Mouse (Mus musculus) midbrain, postnatal 0 days (tissue): ENCODE measurements around the gene Agbl1. TPM values are rescaled to one million over a fixed set of nuclear protein-coding genes. Genes with fewer than 3 reads are reported as not detected.

ENCODE experiments used
- ATAC-seq: fragments of 200-750 bp; cut with Nextera tagmentation; 2 replicates; pipeline ENCODE4 v1.8.0; 2017; ENCODE audit warnings: moderate number of reproducible peaks, mild to moderate bottlenecking, moderate TSS enrichment, moderate library complexity; ENCODE audit not compliant: low FRiP score
- DNase-seq: peaks from one replicate; pipeline ENCODE4 v3.0.0-alpha.2; 2015; ENCODE audit warnings: low spot score
- H3K27ac ChIP-seq: fragments of 300-500 bp; sonication (generic); 2 replicates; pipeline ENCODE4 v1.5.1; 2014; ENCODE audit warnings: low read depth, mild to moderate bottlenecking, low read length, mixed read lengths
- H3K27me3 ChIP-seq: fragments of 300-500 bp; sonication (generic); 2 replicates; pipeline ENCODE4 v1.6.1; 2014; ENCODE audit warnings: low read length, control low read depth, mixed read lengths; ENCODE audit not compliant: insufficient read depth
- H3K36me3 ChIP-seq: fragments of 300-500 bp; sonication (generic); 2 replicates; pipeline ENCODE4 v1.6.1; 2014; ENCODE audit warnings: low read length, control low read depth, mixed read lengths; ENCODE audit not compliant: insufficient read depth
- H3K4me1 ChIP-seq: fragments of 300-500 bp; sonication (generic); 2 replicates; pipeline ENCODE4 v1.6.1; 2014; ENCODE audit warnings: mild to moderate bottlenecking, control low read depth, antibody characterized with exemption, low read length, mixed read lengths; ENCODE audit not compliant: insufficient read depth
- H3K4me2 ChIP-seq: fragments of 300-500 bp; sonication (generic); 2 replicates; pipeline ENCODE4 v1.6.1; 2014; ENCODE audit warnings: low read depth, mild to moderate bottlenecking, low read length, mixed read lengths; ENCODE audit not compliant: poor library complexity, severe bottlenecking
- H3K4me3 ChIP-seq: fragments of 300-500 bp; sonication (generic); 2 replicates; pipeline ENCODE4 v1.5.1; 2014; ENCODE audit warnings: low read depth, mild to moderate bottlenecking, low read length, moderate library complexity
- H3K9ac ChIP-seq: fragments of 300-500 bp; sonication (generic); replicated peaks from 2 replicates; pipeline ENCODE4 v1.6.1; 2014; ENCODE audit warnings: mild to moderate bottlenecking, low read length, moderate library complexity, mixed read lengths; ENCODE audit not compliant: poor library complexity, severe bottlenecking
- H3K9me3 ChIP-seq: fragments of 300-500 bp; sonication (generic); 2 replicates; pipeline ENCODE4 v1.6.1; 2016; ENCODE audit warnings: low read length, control low read depth
- CTCF ChIP-seq: IDR thresholded peaks from 2 replicates; pipeline ENCODE4 v1.5.1; 2016; ENCODE audit warnings: antibody characterized with exemption, mild to moderate bottlenecking
- WGBS: fragments of 180-500 bp; shearing (Covaris S2); extraction: QIAGEN DNeasy Blood & Tissue Kit; methylation state at CpG from one replicate; pipeline ENCODE4 v1.1.7; 2014; 5-methylcytosine and 5-hydroxymethylcytosine counted together
- polyA plus RNA-seq: library from polyadenylated mRNA; unstranded; fragments of >200 nt; fragmentation: Nextera tagmentation; extraction: Ambion mirVana; gene quantifications from 2 replicates; pipeline ENCODE4 v1.2.1, GENCODE M21; 2015
- total RNA-seq: library from RNA; depleted of rRNA; stranded (reverse); fragments of >200 nt; gene quantifications from 2 replicates; pipeline ENCODE4 v1.2.3, GENCODE M21; 2014

Agbl1 gene
- total and polyA plus RNA-seq, 2 experiments from 2014 or later, result 0.05 to 0.55 TPM

DNA sequence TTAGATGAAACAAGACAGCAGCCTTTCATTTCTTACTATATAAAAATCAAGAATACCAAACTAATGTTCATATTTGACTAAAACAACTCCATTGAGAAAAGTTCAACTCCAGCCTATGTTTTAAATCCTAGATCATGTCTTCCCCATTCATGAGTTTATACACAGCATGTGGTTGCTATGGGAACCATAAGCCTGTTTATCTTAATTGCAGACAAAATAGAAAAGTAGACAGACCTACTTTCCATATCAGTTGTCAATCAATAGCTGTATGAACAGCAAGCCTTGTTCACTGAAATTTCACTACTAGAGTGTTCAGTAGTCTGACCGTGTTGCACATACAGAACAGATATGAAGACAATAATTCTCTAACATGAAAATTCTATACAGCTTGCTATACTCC is 857.6 kb downstream of the Agbl1 start:
- Histone ChIP-seq H3K4me3 (no peak overlapping the region), H3K27ac (no peak overlapping the region), H3K36me3 (no peaks in the 10 kb centered on the region), H3K4me1 (no peaks in the 10 kb centered on the region), H3K9ac (no peak overlapping the region), H3K9me3 (no peaks in the 10 kb centered on the region), H3K27me3 (no peaks in the 10 kb centered on the region), H3K4me2 (no peak overlapping the region)
- DNase-seq (peak; percentile 15), ATAC-seq (no peak)
- WGBS, result 49% methylated on average over 1 of the region's 1 CpGs
- TF ChIP-seq CTCF, result no peak

DNA sequence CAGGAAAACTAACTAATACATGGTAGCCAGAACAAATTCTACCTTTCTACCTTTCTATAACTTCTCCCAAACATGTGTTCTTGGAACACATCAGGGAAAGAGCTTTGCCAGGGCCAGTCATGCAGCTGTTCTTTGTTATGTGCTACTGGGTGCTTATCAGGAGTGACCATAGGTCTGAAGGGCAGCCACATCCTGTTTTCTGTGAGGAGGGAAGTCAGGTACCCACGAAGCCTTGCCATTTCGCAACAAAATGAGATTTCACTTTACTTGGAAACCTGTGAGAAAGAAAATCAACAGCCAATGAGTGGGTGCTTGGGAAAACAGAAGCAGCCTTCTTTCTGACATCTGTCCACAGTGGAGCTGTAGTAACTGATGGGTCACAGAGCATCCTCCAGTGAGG is 865.5 kb downstream of the Agbl1 start:
- Histone ChIP-seq H3K36me3 (no peaks in the 10 kb centered on the region), H3K27ac (no peak overlapping the region), H3K27me3 (no peaks in the 10 kb centered on the region), H3K4me3 (no peak overlapping the region), H3K9ac (no peak overlapping the region), H3K9me3 (no peaks in the 10 kb centered on the region), H3K4me1 (no peaks in the 10 kb centered on the region), H3K4me2 (no peak overlapping the region)
- 80% methylated on average over 2 of the region's 2 CpGs for WGBS
- TF ChIP-seq CTCF, result no peak
- ATAC-seq (no peak), DNase-seq (no peak)

DNA sequence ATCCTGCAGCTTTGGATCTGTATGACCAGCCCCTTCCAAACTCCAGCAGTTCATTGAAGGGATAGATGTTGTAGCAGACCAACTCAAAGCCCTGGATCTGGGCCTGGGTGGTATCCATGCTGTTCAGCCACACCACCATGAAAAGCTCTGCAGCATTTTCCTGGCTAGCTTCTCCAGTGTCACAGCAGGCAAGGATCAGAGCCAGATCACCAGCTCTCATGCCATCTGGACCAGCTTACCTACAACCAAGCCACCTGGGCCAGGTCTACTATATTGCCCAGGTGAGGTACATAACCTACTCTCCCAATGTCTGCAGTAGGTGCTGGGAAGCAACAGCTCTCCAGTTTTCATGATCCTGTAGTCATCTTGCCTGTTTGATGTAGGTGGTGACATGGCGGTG is 884.3 kb downstream of the Agbl1 start:
- Histone ChIP-seq H3K9ac (no peak overlapping the region), H3K9me3 (no peaks in the 10 kb centered on the region), H3K27me3 (no peaks in the 10 kb centered on the region), H3K27ac (no peak overlapping the region), H3K4me1 (no peaks in the 10 kb centered on the region), H3K4me3 (no peak overlapping the region), H3K4me2 (no peak overlapping the region), H3K36me3 (no peaks in the 10 kb centered on the region)
- 97% methylated on average over 1 of the region's 1 CpGs for WGBS
- no peak for TF ChIP-seq CTCF
- ATAC-seq (no peak), DNase-seq (no peak)

DNA sequence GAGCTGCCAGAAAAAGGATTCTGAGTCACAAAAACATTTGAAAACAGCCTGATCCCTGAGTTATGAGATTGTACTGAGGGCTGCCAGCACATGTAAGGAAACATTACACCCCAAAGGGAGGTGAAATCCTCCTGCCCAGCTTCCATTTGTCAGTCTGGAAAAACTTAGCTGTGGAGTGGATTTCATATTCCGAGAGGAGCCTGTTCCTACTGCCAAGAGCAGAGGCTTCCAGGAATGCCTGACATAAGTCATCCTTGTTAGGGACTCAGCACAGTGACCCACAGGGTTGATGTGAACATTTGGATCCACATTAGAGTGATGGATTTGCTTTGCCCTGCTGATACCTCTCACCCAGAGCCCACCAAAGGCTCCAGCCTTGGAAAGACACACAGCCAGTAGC is 899.4 kb downstream of the Agbl1 start:
- 64% methylated on average over 1 of the region's 1 CpGs for WGBS
- H3K9ac ChIP-seq, result no peak overlapping the region
- no peak overlapping the region for H3K27ac ChIP-seq
- no peak for TF ChIP-seq CTCF
- H3K36me3 ChIP-seq, result no peaks in the 10 kb centered on the region
- DNase-seq (no peak), ATAC-seq (no peak)
- no peaks in the 10 kb centered on the region for H3K4me1 ChIP-seq
- H3K9me3 ChIP-seq, result no peaks in the 10 kb centered on the region
- H3K4me2 ChIP-seq, result no peak overlapping the region
- H3K27me3 ChIP-seq, result no peaks in the 10 kb centered on the region
- no peak overlapping the region for H3K4me3 ChIP-seq

DNA sequence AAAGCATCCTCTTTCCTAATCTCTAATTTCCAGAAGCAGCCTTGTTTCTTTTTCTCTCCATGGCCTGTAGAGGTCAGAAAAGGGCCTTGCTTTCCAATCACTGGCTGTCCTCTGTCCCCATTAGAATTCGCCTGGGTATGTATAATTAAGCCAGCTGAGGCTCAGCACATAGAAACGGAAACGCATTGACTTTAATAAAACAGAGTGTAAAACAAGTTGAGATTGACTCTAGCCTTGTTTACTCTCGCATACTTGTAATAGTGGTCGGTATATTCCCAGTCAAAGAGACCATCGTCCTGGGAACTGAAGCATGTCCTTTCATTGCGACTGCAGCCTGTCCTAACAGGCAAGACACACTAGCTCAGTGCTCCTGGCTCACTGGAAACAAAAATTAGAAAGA is 902.3 kb downstream of the Agbl1 start:
- Histone ChIP-seq H3K27ac (peak overlapping the region; percentile 43), H3K4me3 (no peak overlapping the region), H3K9me3 (no peaks in the 10 kb centered on the region), H3K27me3 (no peaks in the 10 kb centered on the region), H3K4me1 (no peaks in the 10 kb centered on the region), H3K9ac (no peak overlapping the region), H3K36me3 (no peaks in the 10 kb centered on the region), H3K4me2 (peak overlapping the region; percentile 18; the same call in 1 of the 2 replicates)
- 12% methylated on average over 7 of the region's 7 CpGs for WGBS
- TF ChIP-seq CTCF, result peak; percentile 80
- ATAC-seq, result 0 out of 2 replicates have a peak, but pooled peaks have one; percentile 71
- peak; percentile 80 for DNase-seq

DNA sequence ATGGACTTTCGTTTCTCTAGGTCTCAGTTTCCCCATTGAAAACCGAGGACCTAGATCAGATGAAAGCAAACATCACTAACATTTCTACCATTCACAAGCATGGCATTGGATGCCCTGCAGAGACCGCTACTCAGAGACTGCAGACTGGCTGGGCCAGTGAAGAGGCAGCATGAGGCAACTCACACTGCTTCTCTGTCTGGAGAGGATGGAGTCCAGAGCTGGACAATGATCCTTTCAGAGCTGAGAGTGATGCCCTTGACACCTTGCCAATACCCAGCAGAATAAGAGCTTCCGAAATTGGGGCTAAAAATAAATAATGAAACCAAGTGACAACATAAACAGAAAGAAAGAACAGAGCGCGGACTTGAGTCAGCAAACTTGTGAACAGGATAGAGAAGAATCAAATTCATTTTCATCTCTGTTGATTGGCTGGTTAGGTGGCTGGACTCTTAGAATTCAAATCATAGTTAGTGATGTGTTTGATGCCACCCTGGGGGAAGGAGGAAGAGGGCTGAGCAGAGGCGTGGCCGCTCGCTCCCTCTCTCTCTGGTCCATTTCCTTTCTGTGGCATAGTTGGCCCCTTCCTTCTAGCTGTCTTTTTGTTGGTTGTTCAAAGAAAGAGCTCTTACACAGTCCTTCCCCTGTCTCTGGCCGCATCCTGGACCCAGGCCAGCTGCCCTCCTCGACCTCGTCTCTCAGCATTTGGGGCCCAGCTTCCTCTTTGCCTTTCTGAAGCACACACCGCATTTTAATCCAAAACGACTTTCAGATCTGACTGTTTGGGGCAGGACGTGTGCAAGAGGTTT is 903.1 kb downstream of the Agbl1 start:
- WGBS, result 49% methylated on average over 15 of the region's 15 CpGs
- DNase-seq (peak; percentile 80), ATAC-seq (peak; percentile 90)
- Histone ChIP-seq H3K27ac (no peak overlapping the region; the same call in 1 of the 2 replicates), H3K4me1 (no peaks in the 10 kb centered on the region), H3K4me2 (0 out of 2 replicates have a peak overlapping the region, but pooled peaks have one; percentile 0), H3K27me3 (no peaks in the 10 kb centered on the region), H3K36me3 (no peaks in the 10 kb centered on the region), H3K9me3 (no peaks in the 10 kb centered on the region), H3K9ac (no peak overlapping the region), H3K4me3 (no peak overlapping the region)
- peak; percentile 22; the same call in 1 of the 2 replicates for TF ChIP-seq CTCF
